Mouse (Mus musculus) heart, embryonic 16.5 days (tissue): ENCODE measurements at regions not wholly inside any gene's neighbourhood (a gene's known extent, or its start where the extent isn't known, plus 50 kb on each side); places are given as distances from the start of the nearest gene placed in this dataset.

Experiments
- ATAC-seq: fragments of 200-750 bp; cut with Nextera tagmentation; replicated peaks from 2 replicates; pipeline ENCODE4 v1.8.0; 2017; ENCODE audit warnings: moderate number of reproducible peaks; ENCODE audit not compliant: insufficient read depth, low FRiP score; ENCODE audit errors: extremely low read depth
- H3K27ac ChIP-seq: fragments of 300-500 bp; sonication (generic); 2 replicates; pipeline ENCODE4 v1.5.1; 2014; ENCODE audit warnings: mild to moderate bottlenecking, low read length, control low read depth, moderate library complexity
- H3K27me3 ChIP-seq: fragments of 300-500 bp; sonication (generic); 2 replicates; pipeline ENCODE4 v1.6.1; 2014; ENCODE audit warnings: low read length, mixed read lengths; ENCODE audit not compliant: control insufficient read depth, insufficient read depth
- H3K36me3 ChIP-seq: fragments of 300-500 bp; sonication (generic); 2 replicates; pipeline ENCODE4 v1.6.1; 2014; ENCODE audit not compliant: control insufficient read depth, insufficient read depth
- H3K4me1 ChIP-seq: fragments of 300-500 bp; sonication (generic); 2 replicates; pipeline ENCODE4 v1.6.1; 2014; ENCODE audit warnings: low read length, mixed read lengths; ENCODE audit not compliant: control insufficient read depth, insufficient read depth
- H3K4me2 ChIP-seq: fragments of 300-500 bp; sonication (generic); 2 replicates; pipeline ENCODE4 v1.6.1; 2014; ENCODE audit warnings: low read depth, mild to moderate bottlenecking, control low read depth, low read length
- H3K4me3 ChIP-seq: fragments of 300-500 bp; sonication (generic); 2 replicates; pipeline ENCODE4 v1.5.1; 2014; ENCODE audit warnings: mild to moderate bottlenecking, control low read depth, low read length
- H3K9ac ChIP-seq: fragments of 300-500 bp; sonication (generic); 2 replicates; pipeline ENCODE4 v1.6.1; 2014; ENCODE audit warnings: low read length, control low read depth
- H3K9me3 ChIP-seq: fragments of 300-500 bp; sonication (generic); replicated peaks from 2 replicates; pipeline ENCODE4 v1.6.1; 2016; ENCODE audit warnings: low read length; ENCODE audit not compliant: control insufficient read depth
- WGBS: fragments of 180-500 bp; shearing (Covaris S2); extraction: QIAGEN DNeasy Blood & Tissue Kit; methylation state at CpG from one replicate; pipeline ENCODE4 v1.1.7; 2014; 5-methylcytosine and 5-hydroxymethylcytosine counted together

- Histone ChIP-seq H3K4me1 (no peaks in the 10 kb centered on the region), H3K27me3 (no peaks in the 10 kb centered on the region), H3K27ac (no peak overlapping the region), H3K9ac (no peak overlapping the region), H3K9me3 (no peaks in the 10 kb centered on the region), H3K36me3 (no peaks in the 10 kb centered on the region), H3K4me2 (no peak overlapping the region), H3K4me3 (no peak overlapping the region)
- ATAC-seq, result no peak
- 77% methylated on average over 4 of the region's 4 CpGs for WGBS
Observed at GRCm38 (mm10) chr11:43980444-43980843, 79.4 kb upstream of the Adra1b start.

DNA sequence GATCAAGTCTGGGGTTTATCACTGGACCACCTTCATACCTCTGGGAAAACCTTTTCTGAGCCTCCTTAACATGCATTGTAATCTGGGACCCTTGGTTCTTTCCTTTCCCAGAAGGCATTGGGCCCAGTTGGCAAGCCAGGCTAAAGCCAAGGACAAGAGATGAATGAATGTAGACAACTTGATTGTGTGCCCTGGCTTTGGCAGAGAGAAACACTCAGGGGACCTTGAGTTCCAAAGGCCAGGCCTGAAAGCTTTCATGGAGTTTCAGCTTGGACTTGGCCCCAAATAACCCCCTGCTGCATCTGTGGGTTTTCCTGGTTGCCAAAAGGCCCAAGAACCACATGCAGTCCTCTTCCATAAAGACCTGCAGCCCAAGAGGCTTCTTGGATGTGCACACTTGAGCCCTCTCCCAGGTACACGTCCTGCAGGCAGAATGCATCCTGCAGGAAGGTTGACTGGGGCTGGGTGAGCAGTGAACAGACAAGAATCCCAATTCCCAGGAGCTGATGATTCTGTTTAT, 89.0 kb upstream of the Adra1b start:
- Histone ChIP-seq H3K9ac (no peak overlapping the region), H3K4me1 (no peaks in the 10 kb centered on the region), H3K4me2 (no peak overlapping the region), H3K27ac (no peak overlapping the region), H3K27me3 (no peaks in the 10 kb centered on the region), H3K4me3 (no peak overlapping the region), H3K36me3 (no peaks in the 10 kb centered on the region), H3K9me3 (no peaks in the 10 kb centered on the region)
- no peak for ATAC-seq
- WGBS, result 64% methylated on average over 1 of the region's 1 CpGs

DNA sequence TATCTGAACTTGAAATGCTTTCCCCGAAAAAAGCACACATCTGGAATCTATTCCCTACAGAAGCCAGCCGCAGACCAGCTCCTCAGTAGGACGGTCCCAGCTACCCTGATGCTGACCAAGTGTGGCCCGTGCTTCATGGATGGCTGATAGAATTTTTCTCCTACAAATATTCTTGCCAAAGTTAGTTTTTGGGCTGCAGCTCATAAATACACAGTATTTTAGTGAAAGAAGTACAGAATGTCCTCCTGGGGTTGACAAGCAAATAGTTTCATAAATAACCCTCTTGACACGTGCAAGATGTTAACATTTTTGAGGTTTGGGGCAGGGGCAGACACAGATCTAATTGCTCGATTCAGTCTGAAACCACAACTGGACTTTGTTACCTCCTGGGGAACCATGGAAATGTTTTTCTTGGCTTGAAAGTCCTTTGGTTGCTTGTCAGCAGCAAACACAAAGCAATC, 91.0 kb upstream of the Adra1b start:
- H3K4me1 ChIP-seq, result no peaks in the 10 kb centered on the region
- H3K36me3 ChIP-seq, result no peaks in the 10 kb centered on the region
- no peak overlapping the region for H3K27ac ChIP-seq
- no peak overlapping the region for H3K4me3 ChIP-seq
- ATAC-seq, result no peak
- WGBS, result 53% methylated on average over 6 of the region's 6 CpGs
- H3K27me3 ChIP-seq, result no peaks in the 10 kb centered on the region
- H3K4me2 ChIP-seq, result no peak overlapping the region
- no peak overlapping the region for H3K9ac ChIP-seq
- H3K9me3 ChIP-seq, result no peaks in the 10 kb centered on the region

DNA sequence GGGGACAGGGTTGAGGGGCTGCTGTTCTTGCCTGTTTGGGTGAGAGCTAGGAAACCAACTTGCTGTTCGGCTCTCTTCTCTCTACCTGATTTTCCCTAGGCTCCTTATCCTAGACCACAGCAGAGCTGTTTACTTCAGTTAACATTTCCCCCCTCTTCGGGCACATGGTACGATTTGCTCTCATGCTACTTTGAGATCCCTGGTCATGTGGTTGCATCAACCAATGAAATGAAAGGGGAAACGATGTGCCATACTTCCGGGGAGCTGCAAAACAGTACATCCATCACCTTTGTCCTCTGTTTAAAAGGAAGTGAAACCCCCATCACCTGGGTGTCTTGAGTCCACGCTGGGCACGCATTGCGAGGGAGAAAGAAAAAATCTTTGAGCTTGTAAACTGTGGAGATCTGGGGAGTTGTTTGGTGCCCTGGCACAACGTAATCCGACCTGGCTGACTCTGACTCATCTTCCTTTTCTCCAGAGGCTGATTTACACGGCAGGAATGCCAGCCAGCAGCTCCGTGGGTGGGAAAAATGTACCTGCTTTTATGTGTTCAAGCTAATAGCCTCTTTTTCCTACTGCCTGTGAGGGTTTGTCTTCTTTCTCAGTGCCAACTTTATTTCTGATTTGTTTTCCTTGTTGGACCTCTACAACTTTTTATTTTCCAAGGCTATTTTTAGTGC, 97.2 kb upstream of the Adra1b start:
- H3K27me3 ChIP-seq, result no peaks in the 10 kb centered on the region
- 67% methylated on average over 12 of the region's 12 CpGs for WGBS
- no peak for ATAC-seq
- no peak overlapping the region for H3K4me3 ChIP-seq
- no peak overlapping the region for H3K4me2 ChIP-seq
- H3K36me3 ChIP-seq, result no peaks in the 10 kb centered on the region
- H3K9ac ChIP-seq, result no peak overlapping the region
- H3K9me3 ChIP-seq, result no peaks in the 10 kb centered on the region
- no peak overlapping the region for H3K27ac ChIP-seq
- H3K4me1 ChIP-seq, result no peaks in the 10 kb centered on the region

GRCm38 (mm10) chr11:44000056-44000455, 99.0 kb upstream of the Adra1b start:
- Histone ChIP-seq H3K4me3 (no peak overlapping the region), H3K9me3 (no peaks in the 10 kb centered on the region), H3K27me3 (no peaks in the 10 kb centered on the region), H3K36me3 (no peaks in the 10 kb centered on the region), H3K4me2 (no peak overlapping the region), H3K9ac (no peak overlapping the region), H3K4me1 (no peaks in the 10 kb centered on the region), H3K27ac (no peak overlapping the region)
- no peak for ATAC-seq
- WGBS, result 87% methylated on average over 4 of the region's 4 CpGs

- no peak for ATAC-seq
- Histone ChIP-seq H3K9me3 (no peaks in the 10 kb centered on the region), H3K4me3 (no peak overlapping the region), H3K9ac (no peak overlapping the region), H3K4me1 (no peaks in the 10 kb centered on the region), H3K4me2 (no peak overlapping the region), H3K27ac (no peak overlapping the region), H3K27me3 (no peaks in the 10 kb centered on the region), H3K36me3 (no peaks in the 10 kb centered on the region)
- WGBS, result 80% methylated on average over 7 of the region's 7 CpGs
Observed at GRCm38 (mm10) chr11:44001843-44002589, 101.0 kb upstream of the Adra1b start.

DNA sequence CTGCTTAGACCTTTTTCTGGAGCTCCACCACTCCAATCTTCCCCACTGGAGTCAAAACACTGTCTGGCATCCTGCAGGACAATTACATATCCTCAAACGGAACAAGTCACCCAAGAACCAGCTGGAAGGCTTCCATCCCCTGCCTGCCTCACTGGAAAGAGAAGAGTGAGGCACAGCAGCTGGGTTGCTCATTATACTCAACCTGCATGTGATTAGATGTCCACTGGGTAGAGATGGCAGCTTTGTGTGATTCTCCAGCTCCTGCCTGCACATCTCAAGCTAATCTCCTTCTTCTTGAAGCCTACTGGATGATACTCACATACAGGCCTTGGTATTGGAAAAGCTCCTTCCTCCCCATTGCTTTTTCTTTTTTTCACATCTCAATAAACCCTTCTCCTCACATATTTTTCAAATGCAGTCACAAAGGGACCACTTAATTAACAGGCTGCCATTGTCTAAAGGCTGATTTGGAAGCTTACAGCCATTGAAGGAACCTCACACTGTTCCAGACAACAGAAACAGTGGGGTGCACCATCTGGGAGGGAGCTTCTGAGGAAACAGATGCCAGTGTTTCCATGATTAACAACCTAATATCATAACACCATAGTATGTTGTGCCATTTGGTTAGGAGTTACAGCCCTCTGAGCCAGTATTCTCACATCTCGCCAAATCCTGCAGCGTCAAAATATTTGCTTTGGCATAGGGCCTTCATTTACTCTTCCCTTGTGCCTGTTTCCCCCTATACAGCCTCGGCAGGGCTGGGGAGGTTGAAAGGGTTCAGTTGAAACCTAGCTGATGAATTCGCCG, 101.9 kb upstream of the Adra1b start:
- no peaks in the 10 kb centered on the region for H3K27me3 ChIP-seq
- no peak overlapping the region for H3K9ac ChIP-seq
- H3K36me3 ChIP-seq, result no peaks in the 10 kb centered on the region
- no peaks in the 10 kb centered on the region for H3K9me3 ChIP-seq
- ATAC-seq, result no peak
- no peaks in the 10 kb centered on the region for H3K4me1 ChIP-seq
- 49% methylated on average over 6 of the region's 6 CpGs for WGBS
- no peak overlapping the region for H3K4me2 ChIP-seq
- H3K4me3 ChIP-seq, result no peak overlapping the region
- no peak overlapping the region for H3K27ac ChIP-seq

DNA sequence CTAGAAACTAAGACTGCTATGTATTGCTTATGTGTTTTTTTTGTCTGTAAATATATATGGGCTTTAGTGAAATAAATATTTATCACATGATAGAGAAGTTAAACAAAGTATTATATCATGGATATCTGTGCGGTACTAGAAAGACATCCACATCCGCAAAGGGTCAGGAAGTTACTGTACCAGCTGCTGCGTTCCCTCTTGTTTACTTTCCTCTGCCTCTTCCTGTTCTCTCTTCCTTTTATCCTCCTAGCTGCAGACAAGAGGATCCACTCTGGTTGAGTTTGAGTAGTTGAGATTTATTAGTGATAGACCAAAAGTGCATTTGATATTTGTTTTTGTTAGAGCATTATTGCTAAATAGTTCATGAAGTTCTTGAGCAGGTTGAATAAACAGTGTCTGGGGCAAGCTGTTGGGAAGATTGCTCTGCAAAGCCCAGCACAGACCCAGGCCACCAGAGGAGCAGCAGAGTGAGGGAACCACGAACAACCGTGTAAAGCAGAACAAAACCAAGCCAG, 106.6 kb upstream of the Adra1b start:
- Histone ChIP-seq H3K27ac (no peak overlapping the region), H3K4me2 (no peak overlapping the region), H3K36me3 (no peaks in the 10 kb centered on the region), H3K9ac (no peak overlapping the region), H3K4me1 (no peaks in the 10 kb centered on the region), H3K27me3 (no peaks in the 10 kb centered on the region), H3K4me3 (no peak overlapping the region), H3K9me3 (no peaks in the 10 kb centered on the region)
- WGBS, result 70% methylated on average over 5 of the region's 5 CpGs
- ATAC-seq, result no peak
